Mouse (Mus musculus) CD4-positive, CD25-positive, alpha-beta regulatory T cell, adult 9 weeks (primary cell): ENCODE data around the gene Pcsk5. TPM values are rescaled to one million over a fixed set of nuclear protein-coding genes. Genes with fewer than 3 reads are reported as not detected.

ENCODE experiments used
- polyA plus RNA-seq: library from polyadenylated mRNA; unstranded; fragments of 100-300 nt; shearing (Covaris generic); gene quantifications from one replicate; pipeline ENCODE4 v1.2.1, GENCODE M21; 2017

The Pcsk5 gene
- polyA plus RNA-seq, result not detected

DNA sequence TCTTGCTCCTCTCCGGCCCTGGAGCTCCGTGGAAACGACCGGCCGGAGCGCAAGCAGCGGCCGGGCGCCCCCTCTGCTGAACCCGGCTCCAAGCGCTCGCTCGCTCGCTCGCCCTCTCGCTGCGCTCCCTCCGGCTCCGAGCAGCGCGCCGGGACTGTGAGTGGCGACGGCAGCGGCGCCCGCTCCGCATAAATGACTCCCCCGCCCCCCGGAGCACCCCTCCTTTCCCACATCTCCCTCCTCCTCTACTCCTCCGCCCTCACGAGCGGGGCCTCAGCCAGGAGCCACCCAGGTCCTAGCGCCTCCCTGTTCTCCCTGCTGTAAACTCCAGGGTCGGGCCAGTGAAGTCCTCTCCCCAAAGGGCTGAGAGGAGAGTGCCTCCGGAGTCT, at the start of gene Pcsk5:
Gene Pcsk5, minus strand, starts transcription at position 162 of the 389 bp plus-strand sequence.

DNA sequence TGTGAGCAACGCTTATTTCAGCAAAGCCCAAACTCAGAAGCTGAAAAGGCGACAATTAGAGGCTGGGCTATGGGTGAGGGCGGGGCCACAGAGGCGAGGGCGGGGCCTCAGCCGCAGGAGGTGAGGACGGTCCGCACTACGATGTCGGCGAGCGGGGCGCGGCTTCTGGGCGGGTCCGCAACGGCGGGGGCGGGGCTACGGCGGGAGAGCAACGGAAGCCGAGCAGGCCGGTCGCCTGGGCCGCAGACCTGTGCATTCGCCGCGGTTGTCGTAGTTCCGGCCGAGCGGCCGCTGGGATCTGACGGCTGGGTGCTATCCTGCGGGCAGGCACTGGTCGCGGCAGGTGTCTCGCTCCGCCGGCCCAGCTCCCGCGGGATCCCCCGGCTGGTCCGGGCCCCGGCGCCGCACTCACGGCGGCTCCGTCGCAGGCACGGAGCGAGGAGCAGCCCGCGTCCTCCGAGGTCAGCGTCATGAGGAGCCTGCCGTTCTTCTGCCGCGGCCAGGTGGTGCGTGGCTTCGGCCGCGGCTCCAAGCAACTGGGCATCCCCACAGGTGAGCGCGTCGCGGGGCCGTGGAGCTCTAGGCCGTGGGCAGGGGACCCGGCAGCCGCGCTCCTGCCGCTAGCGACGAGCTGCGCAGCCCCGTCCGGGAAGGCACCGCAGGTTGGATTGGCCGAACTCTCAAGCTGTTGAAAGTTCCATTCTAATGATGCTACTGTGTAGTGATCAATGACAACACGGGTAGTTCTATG, 443.4 kb downstream of the Pcsk5 start, which contains the start of gene Rfk:
Gene Rfk, plus strand, starts transcription at position 203 of the 751 bp plus-strand sequence.

